Mouse (Mus musculus): ENCODE measurements around the gene Olfr243.
"Not testable (repeated sequence)": the region's sequence is repeated elsewhere in the genome, so short reads cannot be mapped to it uniquely, and the experiment has no call there.

Gene Olfr243

DNA sequence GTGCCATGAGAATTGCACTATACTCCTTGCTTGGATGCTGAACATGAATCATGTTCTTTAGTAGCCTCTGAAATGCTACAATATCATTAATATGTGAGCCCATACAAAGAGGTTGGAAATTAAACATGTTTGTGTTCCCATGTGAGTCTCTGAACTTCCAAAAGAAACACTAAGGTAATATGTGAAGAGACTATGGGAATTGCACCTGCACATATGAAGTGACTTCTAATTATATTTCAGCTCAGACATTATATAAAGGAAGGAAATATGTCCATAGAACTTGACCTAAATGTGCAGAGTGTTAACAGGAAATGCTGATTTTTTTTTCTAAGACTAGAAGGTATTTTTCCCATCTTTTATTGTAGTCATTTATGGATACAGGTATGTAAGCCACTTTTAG, at the start of gene Olfr243:
Olfr243 (plus strand) TSS at position 301 of the 400 bp plus-strand sequence.
- no peak for DNase-seq

DNA sequence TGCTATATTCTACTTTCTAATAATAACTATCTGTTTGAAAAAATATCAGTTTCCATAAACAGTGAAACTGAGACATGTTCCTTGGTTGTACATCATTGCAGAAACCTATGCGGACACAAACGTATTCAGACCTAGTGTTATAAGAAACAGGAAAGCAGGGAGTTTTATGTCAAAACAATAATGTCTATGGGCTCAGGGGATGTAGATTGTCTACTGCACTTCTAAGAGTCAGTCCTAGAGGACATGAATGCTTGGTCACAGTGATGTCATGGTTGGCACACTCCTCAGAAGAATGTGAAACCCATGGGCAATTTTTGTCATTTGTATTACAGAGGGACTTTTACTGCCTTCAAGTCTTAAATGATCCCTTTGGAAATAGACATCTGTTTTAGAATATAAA, 43.4 kb upstream of the Olfr243 start, which contains the start of gene Olfr624:
Olfr624 (minus strand) TSS at position 101 of the 400 bp plus-strand sequence.
- DNase-seq, result no peak

DNA sequence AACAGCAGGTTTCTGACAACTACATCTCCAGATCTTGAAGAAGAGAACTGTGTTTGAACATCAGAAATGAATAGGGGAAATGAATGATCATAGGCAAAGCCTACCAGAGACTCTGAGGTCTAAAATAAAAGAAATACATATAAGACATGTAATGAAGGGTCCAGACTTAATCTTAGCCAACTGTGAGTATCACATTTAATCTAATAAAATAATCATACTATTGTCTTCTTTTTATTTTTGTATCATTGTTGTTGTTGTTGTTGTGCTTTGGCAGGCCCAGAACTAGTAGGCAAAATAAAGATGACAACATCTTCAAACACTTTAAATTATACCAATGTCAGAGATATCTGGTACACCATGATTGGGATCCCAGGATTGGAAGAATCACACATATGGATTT, 32.1 kb upstream of the Olfr243 start, which contains the start of gene Olfr625-ps1:
Olfr625-ps1 (plus strand) TSS at position 301 of the 400 bp plus-strand sequence.
- no peak for DNase-seq

DNA sequence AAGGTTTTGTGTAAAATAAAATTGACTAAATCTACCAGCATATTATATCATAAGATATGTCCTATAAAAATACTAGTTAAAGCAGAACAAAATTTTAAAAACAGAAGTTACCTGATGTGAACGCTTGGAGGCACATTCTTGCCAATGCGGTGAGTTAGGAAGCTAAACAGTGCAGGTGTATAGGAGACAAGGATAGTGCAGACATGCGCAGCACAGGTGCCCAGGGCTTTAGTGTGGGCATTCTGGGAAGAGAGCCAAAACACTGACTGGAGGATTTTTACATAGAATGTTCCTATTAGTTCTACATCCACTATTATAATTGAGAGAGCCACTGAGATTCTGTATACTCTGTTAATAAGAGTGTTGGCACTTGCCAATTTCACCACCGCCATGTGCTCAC, 15.0 kb upstream of the Olfr243 start:
- DNase-seq, result no peak

DNA sequence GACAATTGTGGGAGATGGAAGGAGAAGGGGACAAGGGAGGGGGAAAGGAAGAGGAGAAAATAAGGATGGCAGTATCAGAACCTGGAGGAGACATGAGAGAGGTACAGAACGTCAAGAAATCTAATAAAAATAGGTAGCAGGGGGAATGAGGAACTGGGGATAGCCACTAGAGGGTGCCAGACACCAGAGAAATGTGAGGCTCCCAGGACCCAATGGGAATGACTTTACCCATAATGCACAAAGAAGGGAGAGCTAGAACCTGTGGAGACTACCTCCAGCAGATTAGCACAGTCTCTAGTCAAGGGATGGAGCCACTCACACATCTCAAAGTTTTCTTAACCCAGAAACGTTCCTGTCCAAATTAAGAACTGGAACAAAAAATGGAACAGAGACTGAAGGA, 2.4 kb upstream of the Olfr243 start:
- no peak for DNase-seq

DNA sequence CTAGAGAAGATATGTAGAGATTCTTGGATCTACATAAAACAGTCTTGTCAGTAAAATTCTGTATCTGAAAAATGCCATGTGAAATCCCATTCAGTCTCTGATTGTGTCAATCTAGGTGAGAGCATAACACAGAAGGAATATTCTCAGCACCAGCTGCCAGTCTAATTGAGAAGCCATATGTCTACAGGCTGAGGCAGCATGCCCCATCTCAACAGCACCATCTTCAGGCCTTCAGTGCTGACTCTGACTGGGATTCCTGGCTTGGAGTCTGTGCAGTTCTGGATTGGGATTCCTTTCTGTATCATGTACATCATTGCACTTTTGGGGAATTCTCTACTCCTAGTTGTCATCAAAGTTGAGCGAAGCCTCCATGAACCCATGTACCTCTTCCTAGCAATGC, 1.9 kb downstream of the Olfr243 start:
- not testable (repeated sequence) for DNase-seq

DNA sequence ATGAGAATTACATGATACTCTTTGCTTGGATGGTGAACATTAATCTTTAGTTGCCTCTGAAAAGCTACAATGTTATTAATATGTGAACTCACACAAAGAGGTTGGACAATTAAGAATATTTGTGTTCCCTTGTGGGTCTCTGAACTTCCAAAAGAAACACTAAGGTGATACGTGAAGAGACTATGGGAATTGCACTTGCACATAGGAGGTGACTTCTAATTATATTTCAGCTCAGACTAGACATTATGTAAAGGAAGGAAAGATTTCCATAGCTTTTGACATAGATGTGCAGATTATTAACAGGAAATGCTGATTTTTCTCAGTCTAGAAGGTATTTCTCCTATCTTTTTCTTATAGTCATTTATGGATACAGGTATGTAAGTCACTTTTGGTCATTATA, 15.6 kb downstream of the Olfr243 start, which contains the start of gene Olfr628:
Olfr628 (plus strand) TSS at position 301 of the 400 bp plus-strand sequence.
- no peak for DNase-seq

DNA sequence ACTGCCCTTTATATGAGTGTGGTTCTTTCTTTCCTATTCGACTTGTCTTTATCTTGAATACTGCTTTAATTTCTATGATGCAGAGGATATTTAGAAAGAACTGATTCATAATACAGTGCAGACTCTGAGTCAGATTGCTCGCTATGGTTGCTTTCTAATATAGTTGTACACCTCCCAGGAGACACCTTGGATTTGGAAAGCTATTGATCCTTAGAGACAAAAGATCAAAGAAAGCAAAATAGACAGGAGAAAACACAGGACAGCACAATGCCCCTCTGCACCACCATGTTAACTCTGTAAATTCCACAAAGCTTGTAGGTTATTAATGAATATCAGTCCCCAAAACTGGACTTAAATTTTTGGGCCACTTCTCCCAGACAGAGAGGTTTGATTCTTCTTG, 30.4 kb downstream of the Olfr243 start, which contains the start of gene Olfr629:
Olfr629 (minus strand) TSS at position 101 of the 400 bp plus-strand sequence.
- DNase-seq, result no peak

DNA sequence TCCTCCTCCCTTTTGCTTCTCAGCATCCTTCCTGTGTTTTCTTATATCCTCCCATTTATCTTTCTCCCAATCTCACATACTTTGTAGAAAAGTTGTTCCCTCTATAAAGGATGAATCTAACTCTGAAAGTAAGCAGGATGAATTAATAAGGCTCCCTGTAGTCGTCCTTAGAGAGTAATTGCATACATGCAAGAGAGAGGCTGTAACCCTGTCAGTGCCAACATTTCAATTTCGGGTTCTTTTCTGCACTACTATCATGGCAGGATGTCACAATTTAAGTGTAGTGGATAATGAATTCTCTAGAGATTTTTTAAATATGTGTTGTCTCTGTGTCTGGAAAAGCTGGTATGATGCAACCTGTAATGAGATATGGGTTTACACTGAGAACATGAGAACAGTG, 42.8 kb downstream of the Olfr243 start, which contains the start of gene Olfr630:
Olfr630 (minus strand) TSS at position 101 of the 400 bp plus-strand sequence.
- no peak for DNase-seq

DNA sequence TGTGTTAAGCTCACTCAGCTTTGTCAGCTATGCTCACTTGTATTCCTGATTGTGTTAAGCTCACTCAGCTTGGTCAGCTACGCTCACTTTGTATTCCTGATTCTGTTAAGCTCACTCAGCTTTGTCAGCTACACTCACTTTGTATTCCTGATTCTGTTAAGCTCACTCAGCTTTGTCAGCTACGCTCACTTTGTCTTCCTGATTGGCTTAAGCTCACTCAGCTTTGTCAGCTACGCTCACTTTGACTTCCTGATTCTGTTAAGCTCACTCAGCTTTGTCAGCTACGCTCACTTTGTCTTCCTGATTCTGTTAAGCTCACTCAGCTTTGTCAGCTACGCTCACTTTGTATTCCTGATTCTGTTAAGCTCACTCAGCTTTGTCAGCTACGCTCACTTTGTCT, 47.7 kb downstream of the Olfr243 start:
- not testable (repeated sequence) for DNase-seq

DNA sequence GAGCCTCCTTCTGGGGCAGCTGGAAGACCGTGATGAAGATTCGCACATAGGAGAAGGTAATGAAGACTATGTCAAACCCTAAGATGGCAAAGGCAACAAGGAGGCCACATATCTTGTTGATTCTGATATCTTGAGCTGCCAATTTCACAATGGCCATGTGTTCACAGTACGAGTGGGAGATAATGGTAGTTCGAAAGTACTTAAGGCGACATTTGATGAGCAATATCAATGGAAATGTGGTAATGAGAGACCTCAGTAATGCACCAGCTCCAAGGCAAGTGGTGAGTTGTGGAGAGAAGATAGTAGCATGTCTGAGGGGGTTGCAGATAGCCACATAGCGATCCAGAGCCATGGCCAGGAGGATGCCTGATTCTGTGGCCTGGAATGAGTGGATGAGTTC, 53.2 kb downstream of the Olfr243 start:
- DNase-seq, result not testable (repeated sequence)

Measured in cerebellum, adult 11 months (tissue).